Mouse (Mus musculus) erythroid progenitor cell, adult 5-6 weeks (primary cell): Measurements from ENCODE around the gene Tmprss13. TPM values are rescaled to one million over a fixed set of nuclear protein-coding genes. Genes with fewer than 3 reads are reported as not detected.

Experiments
- ATAC-seq: replicated peaks from 2 replicates; pipeline ENCODE4 v1.8.0; 2016; ENCODE audit warnings: moderate number of reproducible peaks, mild to moderate bottlenecking, moderate TSS enrichment, inconsistent platforms; ENCODE audit not compliant: poor library complexity, low FRiP score, severe bottlenecking
- total RNA-seq, 2 experiments: library from RNA; stranded (forward) in 1 of 2; stranded (reverse) in 1 of 2; fragments of 150-400 nt in 1 of 2; fragments of 186-747, 209-891 nt in 1 of 2; gene quantifications; 2 replicates each; pipeline versions ENCODE4 v1.2.3 to v1.2.4; 2015 to 2017; ENCODE audit warnings: low replicate concordance in 2 of 2

Tmprss13 gene
- total RNA-seq, 2 experiments from 2014 or later, result not detected

GRCm38 (mm10) chr9:45376427-45376826 is 57.5 kb downstream of the Tmprss13 start:
- ATAC-seq, result no peak

GRCm38 (mm10) chr9:45376883-45377282 is 58.0 kb downstream of the Tmprss13 start:
- no peak for ATAC-seq

- ATAC-seq, result no peak
Measured at GRCm38 (mm10) chr9:45380411-45381251, 61.7 kb downstream of the Tmprss13 start.

- no peak for ATAC-seq
Measured at GRCm38 (mm10) chr9:45382336-45382735, 63.4 kb downstream of the Tmprss13 start.

- no peak for ATAC-seq
Measured at GRCm38 (mm10) chr9:45382834-45383233, 63.9 kb downstream of the Tmprss13 start.

- ATAC-seq, result no peak
Measured at GRCm38 (mm10) chr9:45383883-45384282, 65.0 kb downstream of the Tmprss13 start.

- ATAC-seq, result no peak
Measured at GRCm38 (mm10) chr9:45386698-45387097, 67.8 kb downstream of the Tmprss13 start.

- 0 out of 2 replicates have a peak, but pooled peaks have one; percentile 35 for ATAC-seq
Measured at GRCm38 (mm10) chr9:45388385-45388994, 69.6 kb downstream of the Tmprss13 start.

- ATAC-seq, result no peak
Measured at GRCm38 (mm10) chr9:45389596-45389995, 70.7 kb downstream of the Tmprss13 start.

- no peak for ATAC-seq
Measured at GRCm38 (mm10) chr9:45391299-45391698, 72.4 kb downstream of the Tmprss13 start.

GRCm38 (mm10) chr9:45395218-45395617 is 76.3 kb downstream of the Tmprss13 start:
- no peak for ATAC-seq

- no peak for ATAC-seq
Measured at GRCm38 (mm10) chr9:45395796-45396195, 76.9 kb downstream of the Tmprss13 start.

Other genes starting within 250 kb of the Tmprss13 start
- 5.4 TPM in 1 of 2 replicates, not detected in the other for gene Jaml, start 239.9 kb upstream of the Tmprss13 start, total RNA-seq (2015; ENCODE audit: low replicate concordance)
- 3.5 and 5.7 TPM in 2 replicates for gene Jaml, start 239.9 kb upstream of the Tmprss13 start, total RNA-seq (2017; ENCODE audit: low replicate concordance)
- not detected in 2 replicates for gene Scn2b, start 201.3 kb upstream of the Tmprss13 start, total RNA-seq (2015; ENCODE audit: low replicate concordance)
- under 0.01 TPM in 1 of 2 replicates, not detected in the other for gene Scn2b, start 201.3 kb upstream of the Tmprss13 start, total RNA-seq (2017; ENCODE audit: low replicate concordance)
- gene Scn4b, start 180.7 kb upstream of the Tmprss13 start, total RNA-seq (2015; ENCODE audit: low replicate concordance), result not detected in 2 replicates
- gene Scn4b, start 180.7 kb upstream of the Tmprss13 start, total RNA-seq (2017; ENCODE audit: low replicate concordance), result not detected in 2 replicates
- not detected in 2 replicates for gene BC049352, start 137.1 kb upstream of the Tmprss13 start, total RNA-seq (2015; ENCODE audit: low replicate concordance)
- not detected in 2 replicates for gene BC049352, start 137.1 kb upstream of the Tmprss13 start, total RNA-seq (2017; ENCODE audit: low replicate concordance)
- gene Tmprss4, start 115.0 kb upstream of the Tmprss13 start, total RNA-seq (2015; ENCODE audit: low replicate concordance), result not detected in 2 replicates
- gene Tmprss4, start 115.0 kb upstream of the Tmprss13 start, total RNA-seq (2017; ENCODE audit: low replicate concordance), result not detected in 2 replicates
- 2.2 and 6.3 TPM in 2 replicates for gene Il10ra, start 50.0 kb upstream of the Tmprss13 start, total RNA-seq (2015; ENCODE audit: low replicate concordance)
- 3.7 and 4.8 TPM in 2 replicates for gene Il10ra, start 50.0 kb upstream of the Tmprss13 start, total RNA-seq (2017; ENCODE audit: low replicate concordance)
- not detected in 2 replicates for gene Fxyd6, start 51.1 kb downstream of the Tmprss13 start, total RNA-seq (2015; ENCODE audit: low replicate concordance)
- not detected in 2 replicates for gene Fxyd6, start 51.1 kb downstream of the Tmprss13 start, total RNA-seq (2017; ENCODE audit: low replicate concordance)
- 2.5 TPM in 1 of 2 replicates, not detected in the other for gene Fxyd2, start 80.6 kb downstream of the Tmprss13 start, total RNA-seq (2015; ENCODE audit: low replicate concordance)
- not detected in 2 replicates for gene Fxyd2, start 80.6 kb downstream of the Tmprss13 start, total RNA-seq (2017; ENCODE audit: low replicate concordance)
- not detected in 2 replicates for gene Dscaml1, start 107.5 kb downstream of the Tmprss13 start, total RNA-seq (2015; ENCODE audit: low replicate concordance)
- not detected in 2 replicates for gene Dscaml1, start 107.5 kb downstream of the Tmprss13 start, total RNA-seq (2017; ENCODE audit: low replicate concordance)